Mouse (Mus musculus) C2C12 (cell line): ENCODE measurements at regions not wholly inside any gene's neighbourhood (a gene's known extent, or its start where the extent isn't known, plus 50 kb on each side); places are given as distances from the start of the nearest gene placed in this dataset.

Source experiments
- CEBPB ChIP-seq: IDR thresholded peaks from one replicate; pipeline ENCODE4 v1.6.1; 2011; ENCODE audit warnings: low read depth, mild to moderate bottlenecking, control low read depth, moderate library complexity
- CTCF ChIP-seq: IDR thresholded peaks from one replicate; pipeline ENCODE4 v1.5.1; 2011; ENCODE audit not compliant: control insufficient read depth, insufficient read depth, insufficient read length
- FOSL1 ChIP-seq: IDR thresholded peaks from one replicate; pipeline ENCODE4 v1.8.0; 2011; ENCODE audit warnings: mild to moderate bottlenecking, low read length; ENCODE audit not compliant: poor library complexity, insufficient read depth, severe bottlenecking
- MAX ChIP-seq: IDR thresholded peaks from one replicate; pipeline ENCODE4 v1.6.1; 2011; ENCODE audit warnings: mild to moderate bottlenecking, control low read depth
- MYOD1 ChIP-seq: IDR thresholded peaks from one replicate; pipeline ENCODE4 v1.6.1; 2011; ENCODE audit warnings: low read depth; ENCODE audit not compliant: control insufficient read depth, insufficient read length
- MYOG ChIP-seq: IDR thresholded peaks from one replicate; pipeline ENCODE4 v1.6.1; 2011; ENCODE audit not compliant: control insufficient read depth, insufficient read length; ENCODE audit errors: extremely low read depth
- USF1 ChIP-seq: IDR thresholded peaks from one replicate; pipeline ENCODE4 v1.6.1; 2011; ENCODE audit warnings: low read depth, mild to moderate bottlenecking, control low read depth, moderate library complexity

- TF ChIP-seq MAX (no peak), CTCF (no peak), USF1 (no peak), MYOG (no peak), MYOD1 (no peak), CEBPB (no peak), FOSL1 (no peak)
These were observed 695.3 kb upstream of the Negr1 start for GRCm38 (mm10) chr3:155866286-155866685.
